Mouse (Mus musculus) stomach, embryonic 14.5 days (tissue): ENCODE measurements around the gene Nanog. TPM values are rescaled to one million over a fixed set of nuclear protein-coding genes. Genes with fewer than 3 reads are reported as not detected.

Source experiments
- ATAC-seq: fragments of 200-750 bp; cut with Nextera tagmentation; 2 replicates; pipeline ENCODE4 v1.8.0; 2017; ENCODE audit warnings: low read depth, moderate TSS enrichment; ENCODE audit not compliant: insufficient number of reproducible peaks, insufficient read depth, low FRiP score
- H3K27ac ChIP-seq: fragments of 300-500 bp; sonication (generic); 2 replicates; pipeline ENCODE4 v1.5.1; 2014; ENCODE audit warnings: mild to moderate bottlenecking, low read length, moderate library complexity, mixed read lengths
- H3K27me3 ChIP-seq: fragments of 300-500 bp; sonication (generic); 2 replicates; pipeline ENCODE4 v1.6.1; 2014; ENCODE audit warnings: low read length, control low read depth, mixed read lengths; ENCODE audit not compliant: control insufficient read depth, insufficient read depth
- H3K36me3 ChIP-seq: fragments of 300-500 bp; sonication (generic); 2 replicates; pipeline ENCODE4 v1.6.1; 2014; ENCODE audit warnings: mild to moderate bottlenecking, control low read depth, low read length, moderate library complexity, mixed read lengths; ENCODE audit not compliant: control insufficient read depth, insufficient read depth
- H3K4me1 ChIP-seq: fragments of 300-500 bp; sonication (generic); 2 replicates; pipeline ENCODE4 v1.6.1; 2014; ENCODE audit warnings: low read length, control low read depth, mixed read lengths; ENCODE audit not compliant: control insufficient read depth, insufficient read depth
- H3K4me2 ChIP-seq: fragments of 300-500 bp; sonication (generic); replicated peaks from 2 replicates; pipeline ENCODE4 v1.6.1; 2014; ENCODE audit warnings: low read depth, low read length, control low read depth
- H3K4me3 ChIP-seq: fragments of 300-500 bp; sonication (generic); 2 replicates; pipeline ENCODE4 v1.5.1; 2014; ENCODE audit warnings: low read depth, low read length, control low read depth
- H3K9ac ChIP-seq: fragments of 300-500 bp; sonication (generic); replicated peaks from 2 replicates; pipeline ENCODE4 v1.6.1; 2014; ENCODE audit warnings: low read depth, mild to moderate bottlenecking, control low read depth, low read length, moderate library complexity, mixed read lengths
- H3K9me3 ChIP-seq: fragments of 300-500 bp; sonication (generic); 2 replicates; pipeline ENCODE4 v1.6.1; 2016; ENCODE audit warnings: low read depth, low read length, control low read depth; ENCODE audit not compliant: control insufficient read depth
- WGBS: fragments of 180-500 bp; shearing (Covaris S2); extraction: QIAGEN DNeasy Blood & Tissue Kit; methylation state at CpG from one replicate; pipeline ENCODE4 v1.1.7; 2014; 5-methylcytosine and 5-hydroxymethylcytosine counted together
- polyA plus RNA-seq: library from polyadenylated mRNA; unstranded; fragments of >200 nt; fragmentation: Nextera tagmentation; extraction: Ambion mirVana; gene quantifications from 2 replicates; pipeline ENCODE4 v1.2.1, GENCODE M21; 2014

Gene Nanog
- polyA plus RNA-seq: 0.13 and 0.32 TPM in 2 replicates

DNA sequence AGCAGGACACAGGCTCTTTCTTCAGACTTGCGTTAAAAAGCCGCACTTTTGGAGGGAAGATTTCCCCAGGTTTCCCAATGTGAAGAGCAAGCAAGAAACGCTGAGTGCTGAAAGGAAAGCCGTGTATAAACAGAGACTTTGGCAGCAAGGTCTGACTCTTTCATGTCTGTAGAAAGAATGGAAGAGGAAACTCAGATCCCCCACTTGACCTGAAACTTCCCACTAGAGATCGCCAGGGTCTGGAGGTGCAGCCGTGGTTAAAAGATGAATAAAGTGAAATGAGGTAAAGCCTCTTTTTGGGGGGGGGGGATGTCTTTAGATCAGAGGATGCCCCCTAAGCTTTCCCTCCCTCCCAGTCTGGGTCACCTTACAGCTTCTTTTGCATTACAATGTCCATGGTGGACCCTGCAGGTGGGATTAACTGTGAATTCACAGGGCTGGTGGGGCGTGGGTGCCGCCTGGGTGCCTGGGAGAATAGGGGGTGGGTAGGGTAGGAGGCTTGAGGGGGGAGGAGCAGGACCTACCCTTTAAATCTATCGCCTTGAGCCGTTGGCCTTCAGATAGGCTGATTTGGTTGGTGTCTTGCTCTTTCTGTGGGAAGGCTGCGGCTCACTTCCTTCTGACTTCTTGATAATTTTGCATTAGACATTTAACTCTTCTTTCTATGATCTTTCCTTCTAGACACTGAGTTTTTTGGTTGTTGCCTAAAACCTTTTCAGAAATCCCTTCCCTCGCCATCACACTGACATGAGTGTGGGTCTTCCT is at the start of gene Nanog:
TSS of gene Nanog (plus strand) at position 454 of the 765 bp plus-strand sequence.
- Histone ChIP-seq H3K27me3 (no peaks in the 10 kb centered on the region), H3K9me3 (no peaks in the 10 kb centered on the region), H3K27ac (no peak within 1 kb of the TSS), H3K4me2 (no peak within 1 kb of the TSS), H3K9ac (no peak within 1 kb of the TSS), H3K36me3 (no peaks in the 10 kb centered on the region), H3K4me3 (no peak within 1 kb of the TSS), H3K4me1 (peaks cover under 1% of the 10 kb centered on the region; the same call in 1 of the 2 replicates)
- WGBS: 21% methylated on average over 12 of the region's 12 CpGs
- ATAC-seq: no peak

DNA sequence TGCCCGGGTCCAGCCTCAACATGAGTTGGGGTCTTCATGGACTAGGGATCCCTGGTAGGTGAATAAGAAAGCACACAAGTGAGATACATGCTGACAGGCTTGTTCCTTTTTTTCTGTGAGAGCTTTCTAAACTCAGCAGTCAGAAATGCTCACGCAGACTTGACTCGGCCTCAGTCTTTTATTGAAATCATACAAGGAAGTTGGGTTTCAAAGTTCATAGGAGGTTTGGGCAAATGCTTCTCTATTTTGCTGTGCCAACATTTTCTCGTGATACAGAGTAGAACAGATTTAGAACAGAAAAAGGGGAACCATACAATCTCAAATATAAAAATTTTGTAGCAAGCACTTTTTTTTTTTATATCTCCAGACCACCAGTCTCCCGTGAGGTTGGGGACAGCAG is 49.7 kb upstream of the Nanog start:
- Histone ChIP-seq H3K9ac (no peak overlapping the region), H3K27me3 (no peaks in the 10 kb centered on the region), H3K4me2 (no peak overlapping the region), H3K4me3 (no peak overlapping the region), H3K36me3 (no peaks in the 10 kb centered on the region), H3K9me3 (no peaks in the 10 kb centered on the region), H3K4me1 (no peaks in the 10 kb centered on the region), H3K27ac (no peak overlapping the region)
- WGBS: 79% methylated on average over 5 of the region's 5 CpGs
- ATAC-seq: no peak

DNA sequence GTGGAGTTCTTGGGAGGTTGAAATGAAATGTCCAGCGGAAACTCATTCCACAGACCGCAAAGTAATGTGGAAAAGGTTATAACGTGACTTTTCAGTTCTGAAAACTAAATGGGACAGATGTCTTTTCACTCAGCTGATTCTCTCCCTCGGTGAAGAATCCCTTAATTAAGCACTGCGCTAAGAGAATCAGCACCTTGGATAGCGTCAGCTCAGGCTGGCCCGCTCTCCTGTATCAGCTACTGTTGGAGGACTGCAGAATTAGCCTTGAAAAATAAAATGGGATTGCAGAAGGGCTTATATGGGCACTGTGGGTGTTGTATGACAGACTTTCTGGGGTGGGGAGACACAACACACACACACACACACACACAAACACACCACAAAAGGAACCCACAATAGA is 47.7 kb upstream of the Nanog start:
- no peaks in the 10 kb centered on the region for H3K27me3 ChIP-seq
- H3K27ac ChIP-seq: no peak overlapping the region
- H3K9ac ChIP-seq: no peak overlapping the region
- peaks cover 4% of the 10 kb centered on the region; the same call in 1 of the 2 replicates for H3K4me1 ChIP-seq
- no peaks in the 10 kb centered on the region for H3K9me3 ChIP-seq
- no peak overlapping the region for H3K4me3 ChIP-seq
- no peak for ATAC-seq
- no peak overlapping the region for H3K4me2 ChIP-seq
- H3K36me3 ChIP-seq: no peaks in the 10 kb centered on the region
- WGBS: 10% methylated on average over 7 of the region's 7 CpGs

DNA sequence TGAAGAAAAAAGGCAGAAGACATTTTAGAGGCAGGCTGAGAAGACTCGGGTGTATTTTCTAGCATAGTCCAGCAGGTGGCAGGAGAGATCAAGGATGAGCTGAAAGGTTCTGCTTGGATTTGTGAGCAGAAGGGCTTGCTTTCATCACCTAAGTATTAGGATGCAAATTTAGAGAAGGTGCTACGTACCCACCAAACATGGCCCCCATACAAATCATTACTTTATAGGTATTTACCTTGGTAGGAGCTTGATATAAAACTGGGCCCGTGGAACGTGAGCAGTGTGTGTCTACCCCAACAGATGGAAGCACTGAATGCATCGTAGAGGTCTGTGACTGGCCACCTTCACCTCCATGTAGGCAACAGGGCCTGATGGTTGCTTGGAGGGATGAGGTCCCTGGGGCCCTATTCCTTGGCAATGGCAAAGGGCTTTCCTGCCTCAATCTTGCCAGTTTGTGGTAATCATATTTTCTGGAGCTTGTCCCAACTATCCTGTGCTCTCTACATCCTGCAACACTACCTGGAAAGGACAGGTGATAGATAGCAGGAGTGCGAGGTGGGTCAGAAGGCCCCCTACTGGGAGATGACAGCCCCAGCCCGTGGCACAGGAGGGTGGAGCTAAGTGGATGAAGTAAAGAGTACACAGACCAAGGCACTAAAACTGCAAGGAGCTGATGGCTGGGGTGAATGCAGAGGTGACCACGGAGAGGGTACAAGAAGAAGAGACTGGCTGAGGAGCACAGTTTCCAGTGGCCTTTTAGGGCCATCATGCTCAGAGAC is 46.5 kb upstream of the Nanog start:
- H3K9me3 ChIP-seq: no peaks in the 10 kb centered on the region
- no peak overlapping the region for H3K4me3 ChIP-seq
- no peaks in the 10 kb centered on the region for H3K36me3 ChIP-seq
- no peak overlapping the region for H3K4me2 ChIP-seq
- H3K4me1 ChIP-seq: peaks cover 4% of the 10 kb centered on the region; the same call in 1 of the 2 replicates
- ATAC-seq: no peak; the same call in 1 of the 2 replicates
- no peaks in the 10 kb centered on the region for H3K27me3 ChIP-seq
- H3K27ac ChIP-seq: no peak overlapping the region
- 30% methylated on average over 8 of the region's 8 CpGs for WGBS
- H3K9ac ChIP-seq: no peak overlapping the region

DNA sequence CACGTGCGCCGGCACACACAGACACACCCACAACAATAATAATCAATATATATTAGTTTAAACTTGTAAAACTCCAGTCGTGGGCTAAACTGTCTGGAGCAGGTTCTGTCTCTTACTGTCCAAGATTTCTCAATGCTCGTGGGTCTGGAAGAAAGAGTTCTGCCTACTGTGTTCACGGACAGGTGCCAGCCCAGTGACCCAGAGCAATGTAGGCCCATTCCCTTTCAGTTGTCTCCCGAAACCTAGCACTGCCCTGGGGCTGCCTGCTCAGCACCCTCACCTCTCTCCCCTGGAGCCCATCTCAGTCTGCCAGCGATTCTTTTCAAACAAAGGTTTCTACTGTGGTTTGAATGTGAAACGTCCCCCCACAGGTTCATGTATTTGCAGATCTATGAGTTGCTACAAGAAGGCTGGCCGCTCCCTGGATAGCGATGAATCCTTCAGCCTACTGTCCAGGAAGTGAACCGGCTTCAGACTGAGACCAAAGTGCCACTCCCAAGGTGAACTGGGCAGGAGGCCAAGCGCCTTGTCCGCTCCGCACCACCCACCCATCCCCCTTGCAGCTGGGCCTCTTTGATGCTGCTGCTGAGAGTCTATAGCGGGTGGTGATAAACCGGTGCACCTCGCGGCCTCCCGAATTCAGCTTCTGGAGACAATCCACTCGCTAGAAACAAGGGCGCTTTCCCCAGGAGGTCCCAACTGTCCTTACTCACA is 44.6 kb upstream of the Nanog start:
- Histone ChIP-seq H3K36me3 (no peaks in the 10 kb centered on the region), H3K4me1 (peaks cover 4% of the 10 kb centered on the region; the same call in 1 of the 2 replicates), H3K4me3 (no peak overlapping the region), H3K27ac (no peak overlapping the region), H3K9ac (no peak overlapping the region), H3K9me3 (no peaks in the 10 kb centered on the region), H3K27me3 (no peaks in the 10 kb centered on the region), H3K4me2 (no peak overlapping the region)
- 0 out of 2 replicates have a peak, but pooled peaks have one; percentile 15 for ATAC-seq
- WGBS: 31% methylated on average over 22 of the region's 22 CpGs

DNA sequence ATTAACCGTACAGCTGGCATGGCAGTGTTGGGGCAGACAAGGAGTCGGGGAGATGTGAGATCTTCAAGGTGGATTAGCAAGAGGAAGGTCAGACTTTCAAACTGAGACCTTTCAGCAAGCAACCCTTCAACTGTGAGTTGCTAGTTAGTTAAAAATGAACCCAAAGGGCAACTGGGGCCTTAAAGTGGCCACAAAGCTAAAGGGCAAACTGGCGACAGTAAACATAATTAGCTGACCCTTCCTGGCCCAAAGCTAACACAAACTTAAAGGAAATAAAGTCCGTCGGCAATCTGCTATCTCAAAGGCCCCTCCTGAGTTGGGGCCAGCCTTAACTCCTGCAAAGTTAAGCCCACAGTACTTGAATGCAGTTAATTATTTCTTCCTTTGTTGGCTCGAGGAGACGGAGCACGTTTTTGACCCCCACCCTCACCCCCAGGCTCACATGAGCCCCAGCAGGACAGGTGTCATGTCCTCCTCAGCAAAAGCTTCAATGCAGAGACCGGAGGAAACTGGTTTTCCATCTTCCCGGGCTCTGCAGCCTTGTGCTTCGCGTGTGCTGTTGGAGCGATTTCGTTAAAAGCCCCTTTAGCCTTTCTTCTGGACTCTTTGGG is 43.6 kb upstream of the Nanog start:
- Histone ChIP-seq H3K27me3 (no peaks in the 10 kb centered on the region), H3K36me3 (no peaks in the 10 kb centered on the region), H3K9ac (no peak overlapping the region), H3K4me1 (peaks cover 4% of the 10 kb centered on the region; the same call in 1 of the 2 replicates), H3K4me3 (no peak overlapping the region), H3K9me3 (no peaks in the 10 kb centered on the region), H3K4me2 (no peak overlapping the region), H3K27ac (no peak overlapping the region)
- ATAC-seq: no peak
- 38% methylated on average over 14 of the region's 14 CpGs for WGBS

DNA sequence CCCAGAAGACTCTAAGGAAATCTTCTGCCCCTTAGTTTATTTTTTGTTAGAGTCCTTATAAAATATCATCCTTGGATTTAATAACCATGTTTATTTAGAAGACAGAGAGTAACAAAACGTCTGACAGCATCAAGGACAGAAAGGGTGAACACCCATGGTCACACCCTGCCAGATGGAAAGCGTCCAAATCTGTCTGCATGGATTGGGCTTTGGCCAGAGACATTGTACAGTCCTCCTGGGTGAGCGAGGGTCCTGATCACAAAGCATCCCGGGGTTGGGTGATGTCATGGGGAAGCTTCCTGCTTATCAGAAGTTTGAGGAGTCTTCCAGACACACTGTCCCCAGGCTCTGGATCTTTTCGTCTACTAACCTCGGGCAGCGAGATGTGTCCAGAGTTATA is 41.4 kb upstream of the Nanog start:
- ATAC-seq: no peak
- Histone ChIP-seq H3K9me3 (no peaks in the 10 kb centered on the region), H3K27me3 (no peaks in the 10 kb centered on the region), H3K27ac (no peak overlapping the region), H3K36me3 (no peaks in the 10 kb centered on the region), H3K9ac (no peak overlapping the region), H3K4me1 (peaks cover 4% of the 10 kb centered on the region; the same call in 1 of the 2 replicates), H3K4me3 (no peak overlapping the region), H3K4me2 (no peak overlapping the region)
- 51% methylated on average over 7 of the region's 7 CpGs for WGBS

DNA sequence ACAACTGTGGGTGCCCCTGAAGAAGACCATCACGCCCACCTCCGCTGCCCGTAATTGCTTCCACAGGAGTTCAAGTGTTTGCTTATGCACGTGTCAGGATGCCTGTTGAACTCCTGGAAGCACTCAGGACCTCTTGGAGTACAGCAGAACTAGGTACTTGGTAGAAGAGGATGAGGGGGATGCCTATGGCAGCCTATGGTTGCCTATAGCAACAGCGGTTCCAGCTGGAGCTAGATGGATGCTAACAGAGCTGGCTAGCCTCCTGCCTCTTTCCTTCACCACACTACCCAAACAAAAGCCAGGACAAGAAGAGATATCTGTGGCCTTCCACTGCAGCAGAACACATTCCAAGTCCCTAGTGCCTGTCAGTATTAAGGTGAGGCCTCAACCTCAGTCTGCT is 39.6 kb upstream of the Nanog start:
- no peaks in the 10 kb centered on the region for H3K9me3 ChIP-seq
- no peak for ATAC-seq
- H3K9ac ChIP-seq: no peak overlapping the region
- WGBS: 69% methylated on average over 5 of the region's 5 CpGs
- no peaks in the 10 kb centered on the region for H3K36me3 ChIP-seq
- H3K27me3 ChIP-seq: no peaks in the 10 kb centered on the region
- H3K4me2 ChIP-seq: no peak overlapping the region
- H3K4me1 ChIP-seq: peaks cover 4% of the 10 kb centered on the region; the same call in 1 of the 2 replicates
- H3K27ac ChIP-seq: no peak overlapping the region
- H3K4me3 ChIP-seq: no peak overlapping the region
